Mouse (Mus musculus): ENCODE results near the gene Golt1b.
"Not testable (repeated sequence)": the region's sequence is repeated elsewhere in the genome, so short reads cannot be mapped to it uniquely, and the experiment has no call there.

Gene Golt1b

DNA sequence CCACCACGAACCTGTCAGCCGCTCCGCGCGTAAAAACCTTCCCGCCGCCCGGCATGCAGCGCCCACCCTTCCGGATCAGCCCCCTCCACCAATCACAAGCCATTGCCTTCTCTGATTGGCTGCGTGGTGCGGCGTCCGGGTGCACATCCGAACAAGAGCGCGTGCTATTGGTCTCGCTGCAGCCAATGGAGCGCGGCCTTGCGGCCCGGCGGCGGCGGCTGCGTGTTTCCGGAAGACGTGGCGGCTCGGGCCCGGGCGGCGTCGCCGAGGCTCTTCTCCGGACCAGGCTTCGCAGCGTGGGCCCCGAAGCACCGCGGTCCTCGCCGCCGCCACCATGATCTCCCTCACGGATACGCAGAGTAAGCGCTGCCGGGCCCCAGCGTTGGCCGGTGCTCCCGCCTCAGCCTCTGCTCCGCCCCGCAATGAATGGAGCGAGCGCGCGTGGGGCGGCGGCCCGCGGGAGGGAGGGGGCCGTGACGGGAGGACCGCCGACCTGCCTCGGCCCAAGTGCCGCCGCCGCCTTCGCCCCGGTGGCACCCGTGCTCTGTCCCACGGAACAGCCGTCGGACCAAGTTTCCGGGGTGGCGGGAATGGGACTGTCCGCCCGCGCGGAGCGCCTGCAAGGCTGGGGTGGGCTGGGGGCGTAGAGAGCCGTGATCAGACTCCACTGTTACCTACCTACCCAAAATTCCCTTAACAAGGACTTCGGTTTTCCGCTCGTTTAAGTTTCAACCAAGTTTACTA is at the start of gene Golt1b, which contains the start of gene Recql:
Gene Golt1b, plus strand, starts transcription at position 211 of the 744 bp plus-strand sequence.
Gene Recql, minus strand, starts transcription at position 77 of the 744 bp plus-strand sequence.
- DNase-seq = peak; percentile 98

DNA sequence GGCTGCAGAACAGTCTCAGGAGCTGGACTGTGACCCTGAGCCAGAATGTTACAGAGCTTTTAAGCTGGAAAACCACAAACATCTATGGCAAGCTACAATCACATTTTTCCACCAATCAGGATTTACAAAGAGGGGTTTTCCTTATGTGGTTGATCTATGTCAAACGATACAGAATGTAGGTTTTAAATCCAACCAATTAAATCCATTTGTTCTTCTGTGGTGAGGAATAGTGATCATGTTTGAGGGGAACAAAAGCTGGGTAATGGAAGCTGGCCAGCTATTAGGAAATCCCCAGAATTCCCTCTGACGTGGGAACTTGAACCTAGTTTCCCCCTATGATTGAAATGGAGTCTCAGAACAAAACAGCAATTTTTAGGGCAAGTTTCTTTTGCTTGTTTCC is 48.1 kb upstream of the Golt1b start:
- no peak for DNase-seq

DNA sequence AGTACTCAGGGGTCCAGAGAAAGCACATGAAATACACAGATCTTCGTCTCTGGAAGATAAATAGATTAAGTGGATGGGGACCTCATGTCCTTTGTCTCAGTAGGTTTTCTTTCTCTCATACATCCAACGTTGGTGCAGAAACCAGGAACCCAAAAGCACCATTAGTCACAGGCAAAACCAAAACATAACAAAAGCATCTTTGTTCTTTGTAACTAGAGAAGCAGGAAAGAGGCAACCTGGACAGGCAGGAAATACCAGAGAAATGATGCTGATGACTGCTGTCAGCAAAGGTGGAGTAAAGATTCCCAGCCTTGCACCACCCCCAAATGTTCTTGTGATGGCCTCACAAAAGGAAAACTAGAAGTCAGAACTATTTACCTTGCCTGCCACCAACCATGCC is 47.4 kb upstream of the Golt1b start:
- DNase-seq = no peak

DNA sequence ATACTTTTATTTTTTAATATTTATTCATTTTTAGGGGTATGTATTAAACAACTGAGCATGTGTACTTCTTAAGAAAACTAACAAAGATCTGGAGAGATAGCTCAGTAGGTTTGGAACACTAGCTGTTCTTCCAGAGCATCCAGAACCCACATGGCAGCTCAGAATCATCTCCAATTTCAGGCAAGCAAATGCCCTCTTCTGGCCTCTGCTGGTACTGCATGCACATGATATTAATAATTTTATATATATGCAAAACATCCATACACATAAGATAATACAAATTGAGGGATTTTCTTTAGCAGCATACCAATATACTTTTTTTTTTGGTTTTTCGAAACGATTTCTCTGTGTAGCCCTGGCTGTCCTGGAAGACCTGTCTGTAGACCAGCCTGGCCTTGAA is 43.5 kb upstream of the Golt1b start:
- peak; percentile 47 for DNase-seq

DNA sequence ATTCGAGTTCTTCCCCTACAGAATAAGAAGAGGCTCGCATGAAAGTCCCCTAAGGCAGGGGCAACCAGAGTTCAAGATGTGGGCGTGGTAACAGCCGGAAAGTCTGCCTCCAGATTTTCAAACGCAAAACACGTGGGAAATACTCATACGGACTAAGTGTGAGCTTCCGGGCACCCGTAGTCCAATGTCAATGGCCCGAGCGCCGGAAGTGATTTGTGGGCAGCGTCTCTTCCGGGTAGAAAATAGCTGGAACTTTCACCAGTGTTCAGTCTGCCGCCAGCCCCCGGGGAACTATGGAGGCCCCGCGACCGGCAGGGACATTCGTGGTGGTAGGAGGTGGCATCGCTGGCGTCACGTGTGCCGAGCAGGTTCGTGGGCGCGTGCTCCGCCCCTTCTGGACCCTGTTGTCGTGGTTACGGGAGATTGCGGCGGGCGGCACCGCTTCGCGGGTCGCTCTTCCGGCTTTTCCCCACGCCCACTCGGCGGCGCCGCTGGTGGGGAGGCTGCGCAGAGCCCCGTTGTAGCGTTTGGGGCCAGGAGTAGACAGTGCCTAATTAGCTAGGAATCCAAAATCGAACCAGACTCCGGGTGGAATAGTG is 41.5 kb upstream of the Golt1b start, which contains the start of gene Pyroxd1:
Gene Pyroxd1, plus strand, starts transcription at position 215 of the 599 bp plus-strand sequence.
- DNase-seq = peak; percentile 91

DNA sequence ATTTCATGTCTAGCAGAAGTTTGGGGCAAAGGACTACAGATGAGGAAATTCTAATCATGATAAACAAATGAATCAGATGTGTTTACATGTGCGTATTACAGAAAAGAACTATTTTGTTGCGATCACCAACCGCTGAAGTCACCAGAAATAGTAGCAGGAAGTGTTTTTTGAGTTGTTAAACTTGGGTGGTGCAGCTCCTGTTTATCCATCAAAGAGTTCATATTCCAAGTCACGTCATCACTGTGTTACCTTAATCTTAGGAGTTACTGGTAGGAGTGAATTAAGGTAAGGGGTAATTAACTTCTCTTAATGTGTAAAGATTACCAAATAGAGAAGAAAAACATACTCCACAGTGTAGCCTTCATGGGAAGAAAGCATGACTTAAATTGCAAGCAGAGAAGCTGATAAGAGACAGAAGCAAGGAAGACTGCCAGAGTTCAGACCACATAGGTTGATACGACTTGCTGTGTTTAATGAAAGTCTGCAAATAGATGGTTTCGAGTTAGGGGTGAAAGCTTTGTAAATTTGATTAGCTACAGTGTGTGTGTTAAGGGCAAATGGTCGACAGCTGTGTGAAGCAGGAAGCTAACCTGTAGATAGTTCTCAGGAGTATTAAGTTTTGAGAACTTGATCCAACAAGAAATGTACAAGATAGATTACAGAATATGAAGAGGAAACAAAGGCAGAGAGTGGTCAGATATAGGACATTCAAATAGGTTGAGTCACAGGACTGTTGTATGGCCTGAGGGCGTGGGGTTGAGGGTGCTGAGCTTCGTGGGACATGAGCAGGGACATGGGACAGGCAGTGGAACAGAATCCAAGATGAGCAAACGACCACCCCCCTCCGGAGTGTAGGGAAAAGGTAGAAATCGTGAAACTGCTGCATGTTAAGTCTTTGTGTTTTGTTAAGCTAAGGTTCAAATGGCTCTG is 40.6 kb upstream of the Golt1b start:
- DNase-seq = no peak

DNA sequence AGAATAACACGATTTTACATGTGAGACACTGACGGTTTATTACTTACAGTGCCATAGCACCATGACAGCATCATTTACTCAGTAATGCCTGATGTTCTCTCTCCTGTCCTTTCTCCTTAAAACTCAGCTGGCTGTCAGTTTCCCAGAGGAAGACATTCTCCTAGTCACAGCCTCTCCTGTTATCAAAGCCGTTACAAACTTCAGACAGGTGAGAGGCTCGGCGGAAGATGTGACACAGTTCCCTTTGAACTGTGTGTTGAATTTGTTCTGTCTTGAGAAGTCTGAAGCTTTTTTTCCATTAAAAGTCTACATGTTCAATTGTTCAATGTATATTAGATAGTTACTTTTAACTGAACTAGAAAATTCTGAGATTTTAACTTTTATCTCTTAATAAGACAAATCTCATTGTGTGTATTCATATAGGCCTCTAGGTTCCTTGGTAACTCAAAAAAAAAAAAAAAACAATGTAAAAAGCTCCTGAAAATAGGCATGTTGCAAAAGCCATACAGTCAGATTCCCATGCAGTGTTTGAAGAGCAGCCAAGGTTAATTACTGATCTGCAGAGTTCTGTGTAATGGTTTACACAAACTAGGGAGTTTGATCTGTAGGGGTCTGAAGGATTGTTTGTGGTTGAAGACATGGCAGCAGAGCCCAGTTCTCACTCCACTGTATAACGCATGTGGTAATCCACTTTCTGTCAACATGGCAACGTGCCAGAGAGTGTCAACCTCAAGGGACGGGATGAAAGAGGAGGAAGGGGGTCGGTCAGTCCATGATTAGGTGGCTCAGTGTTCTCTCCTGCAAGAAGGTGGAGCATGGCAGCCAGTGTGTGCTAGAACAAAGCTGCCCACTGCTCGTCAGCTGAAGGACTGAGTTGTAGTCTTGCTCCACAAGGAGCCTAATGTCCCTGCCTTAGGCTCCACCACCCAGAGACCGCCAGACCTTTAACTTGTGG is 39.3 kb upstream of the Golt1b start:
- peak; percentile 12 for DNase-seq

DNA sequence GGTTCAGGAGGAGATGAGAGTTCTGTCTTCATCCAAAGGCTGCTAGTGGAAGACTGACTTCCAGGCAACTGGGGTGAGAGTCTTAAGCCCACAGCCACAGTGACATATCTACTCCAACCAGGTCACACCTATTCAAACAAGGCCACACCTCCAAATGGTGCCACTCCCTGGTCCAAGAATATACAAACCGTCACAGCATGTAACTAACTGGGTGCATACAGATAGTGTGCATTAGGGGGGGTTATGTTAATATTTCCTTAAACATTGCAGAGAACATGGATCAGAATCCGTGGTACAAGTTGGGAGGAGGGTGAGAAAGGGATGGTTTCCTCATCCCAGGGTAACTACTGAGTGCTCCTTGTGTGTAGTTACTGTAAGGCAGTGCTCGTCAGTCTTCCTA is 34.9 kb upstream of the Golt1b start:
- not testable (repeated sequence) for DNase-seq

DNA sequence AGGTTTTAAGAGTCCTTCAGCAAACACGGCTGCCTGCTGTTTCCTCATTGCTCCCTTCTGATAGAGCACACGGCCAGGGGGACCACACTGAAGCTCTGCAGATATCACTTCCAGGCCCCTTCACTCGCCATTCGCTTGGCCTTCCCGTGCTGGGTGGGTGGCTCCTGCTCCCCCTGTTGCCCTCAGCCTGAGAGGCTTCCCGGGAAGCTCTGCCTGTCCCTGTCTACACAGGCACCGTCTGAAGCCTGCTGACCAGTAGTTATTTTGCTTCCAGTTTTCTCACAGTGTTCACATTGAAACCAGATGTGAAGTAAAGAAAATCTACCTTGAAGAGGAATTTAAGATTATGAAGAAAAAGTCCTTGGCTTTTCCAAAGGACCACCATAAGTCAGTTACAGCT is 29.9 kb upstream of the Golt1b start:
- DNase-seq = no peak

DNA sequence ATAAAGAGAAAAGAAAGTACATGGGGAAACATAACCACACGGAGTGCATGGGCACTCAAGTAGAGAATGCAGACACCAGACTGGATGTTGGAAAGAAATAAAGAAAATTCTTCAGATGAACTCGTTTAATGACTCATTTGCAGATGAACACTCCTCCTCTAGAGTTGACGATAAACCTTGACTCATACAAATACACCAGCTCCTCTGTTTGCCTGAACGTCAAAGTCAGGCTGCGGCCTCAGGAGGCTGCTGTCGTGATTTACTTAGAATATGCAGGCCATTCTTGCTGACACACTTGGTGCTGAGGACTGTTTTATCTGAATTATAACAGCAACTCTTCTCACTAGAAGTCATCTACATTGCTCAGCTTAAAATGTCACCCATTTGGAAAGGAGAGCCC is 25.0 kb upstream of the Golt1b start:
- no peak for DNase-seq

DNA sequence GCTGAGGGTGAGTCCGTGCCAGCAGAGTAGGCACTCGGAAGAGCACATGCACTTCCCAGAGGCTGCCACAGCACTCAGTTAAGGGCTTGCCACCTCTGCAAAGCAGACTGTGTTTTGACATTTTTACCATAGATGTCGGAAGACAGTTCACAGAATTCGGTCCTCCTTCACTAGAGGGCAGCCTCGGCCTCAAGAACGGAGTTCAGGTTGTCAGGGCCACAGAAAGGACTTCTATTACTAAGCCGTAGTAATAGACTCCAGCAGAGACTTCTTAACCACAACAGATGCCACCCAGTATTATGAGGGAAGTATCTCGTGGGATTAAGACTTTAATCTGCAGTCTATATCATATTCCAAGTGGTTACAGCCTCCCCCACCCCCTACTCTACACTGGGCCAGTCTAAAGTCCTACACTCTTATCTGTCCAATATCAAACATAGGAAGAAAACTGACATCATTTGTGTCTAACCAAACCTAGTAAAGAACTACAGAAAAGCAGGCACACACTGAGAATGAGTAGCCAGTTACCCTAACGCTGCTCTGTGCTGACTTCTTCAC is 23.9 kb upstream of the Golt1b start:
- no peak for DNase-seq

DNA sequence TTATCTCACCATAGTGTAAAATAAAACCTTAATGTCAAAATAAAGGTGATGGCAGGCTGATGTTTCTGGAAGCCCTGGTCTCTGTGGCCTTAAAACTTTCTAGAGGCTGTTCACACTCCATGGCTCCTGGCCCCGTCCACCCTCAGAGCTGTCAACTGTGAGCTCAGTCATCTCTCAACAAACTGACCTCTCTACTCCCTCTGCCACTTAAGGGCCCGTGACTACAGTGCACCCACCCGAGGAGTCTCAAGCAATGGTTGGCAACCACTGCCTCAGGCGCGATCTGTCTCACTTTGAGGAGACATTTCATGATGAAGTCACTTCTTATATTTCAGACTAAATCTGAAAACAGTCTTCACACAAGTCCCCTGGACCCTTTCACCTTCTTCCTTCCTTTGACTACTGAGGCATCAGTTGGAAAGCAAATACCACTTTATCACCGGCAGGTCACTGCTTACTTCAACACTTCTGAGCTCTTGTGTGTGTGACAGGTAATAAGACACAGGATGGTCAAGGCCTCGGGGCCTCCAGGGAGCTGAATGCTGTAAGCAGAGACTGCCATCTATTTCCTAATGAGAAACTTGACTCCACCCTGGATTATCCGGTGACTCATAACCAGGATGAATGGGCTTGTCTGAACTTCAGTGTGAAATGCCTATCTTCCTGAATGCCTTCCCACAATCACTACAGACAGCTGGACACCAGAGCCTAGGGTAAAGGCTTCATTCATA is 21.1 kb upstream of the Golt1b start:
- DNase-seq = no peak

DNA sequence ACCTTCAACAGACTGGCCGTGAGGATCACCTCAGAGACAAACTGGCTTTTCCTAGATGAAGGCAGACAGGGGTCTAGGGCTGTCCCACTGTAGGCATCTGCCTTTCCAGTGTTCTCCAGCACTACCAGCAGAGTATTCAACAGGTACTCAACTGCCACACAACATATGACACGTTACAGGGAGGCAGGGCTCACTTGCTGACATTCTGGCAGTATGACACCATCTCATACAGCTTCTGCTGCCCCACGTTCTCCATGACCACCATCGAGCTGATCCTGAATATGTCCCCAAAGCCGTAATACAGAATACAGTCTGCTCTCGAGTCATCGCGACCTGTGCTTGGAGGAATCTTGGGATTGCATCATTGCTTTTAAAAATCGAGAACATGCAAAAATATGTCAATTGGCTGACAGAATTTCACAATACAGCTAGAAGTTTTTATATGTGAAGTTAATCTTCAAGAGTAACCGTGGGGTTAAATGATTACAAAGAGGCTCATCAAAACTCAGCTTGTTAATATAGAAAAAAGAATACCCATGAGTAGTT is 20.5 kb upstream of the Golt1b start:
- no peak for DNase-seq

DNA sequence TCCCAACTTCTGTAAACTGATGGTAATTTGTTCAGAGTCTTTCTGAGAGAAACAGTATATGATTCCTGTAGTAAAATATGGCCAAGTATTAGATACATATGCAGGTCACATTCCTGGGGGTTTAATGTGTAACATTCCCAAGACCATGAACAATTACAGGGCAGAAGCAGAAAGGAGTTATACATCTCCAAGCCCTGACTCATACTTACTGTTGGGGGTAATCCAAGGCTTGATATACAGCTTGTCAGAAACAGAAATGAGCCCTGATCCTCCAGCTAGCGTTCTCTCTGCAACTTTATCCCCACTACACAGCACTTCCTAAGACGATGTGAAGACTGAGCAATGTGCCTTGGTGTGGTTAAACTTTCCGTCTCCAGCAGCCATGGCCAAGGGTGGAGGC is 19.5 kb upstream of the Golt1b start:
- DNase-seq = no peak

DNA sequence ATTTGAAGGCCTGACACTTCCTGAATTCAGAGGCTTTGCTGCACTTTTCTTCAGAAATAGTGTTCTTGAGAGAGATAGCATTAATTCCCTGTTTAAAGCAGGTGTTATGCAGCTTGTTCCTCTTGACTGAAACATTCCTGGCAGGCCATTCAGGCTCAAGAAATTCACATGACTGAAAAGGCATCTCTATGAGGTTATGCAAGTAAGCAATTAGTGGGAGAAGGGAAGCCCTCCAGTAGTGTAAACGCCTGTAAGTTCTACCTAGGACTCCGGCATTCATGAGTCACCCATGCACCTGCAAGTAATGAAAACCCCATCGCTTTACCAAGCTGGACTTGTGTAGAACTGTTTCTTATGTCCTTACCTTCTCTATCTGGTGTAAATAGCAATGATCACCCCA is 17.5 kb upstream of the Golt1b start:
- no peak for DNase-seq

DNA sequence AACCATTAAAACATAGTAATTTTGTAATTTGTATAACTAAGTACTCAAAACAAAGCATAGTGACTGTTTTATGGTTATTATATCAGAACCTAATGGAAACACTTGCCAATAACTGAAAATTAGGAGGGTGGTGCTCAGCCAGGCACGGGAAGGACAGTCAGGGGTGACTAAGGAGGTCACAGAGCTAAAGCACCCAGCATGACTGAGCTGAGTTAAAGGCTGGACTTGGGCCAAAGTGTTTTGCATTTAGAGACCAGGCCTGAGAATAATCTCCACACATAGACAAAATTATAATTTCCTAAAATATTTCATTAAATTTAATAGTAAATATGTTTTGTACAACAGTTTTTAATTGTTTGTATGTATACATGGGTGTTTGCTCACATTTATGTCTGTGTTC is 9.9 kb upstream of the Golt1b start:
- no peak for DNase-seq

DNA sequence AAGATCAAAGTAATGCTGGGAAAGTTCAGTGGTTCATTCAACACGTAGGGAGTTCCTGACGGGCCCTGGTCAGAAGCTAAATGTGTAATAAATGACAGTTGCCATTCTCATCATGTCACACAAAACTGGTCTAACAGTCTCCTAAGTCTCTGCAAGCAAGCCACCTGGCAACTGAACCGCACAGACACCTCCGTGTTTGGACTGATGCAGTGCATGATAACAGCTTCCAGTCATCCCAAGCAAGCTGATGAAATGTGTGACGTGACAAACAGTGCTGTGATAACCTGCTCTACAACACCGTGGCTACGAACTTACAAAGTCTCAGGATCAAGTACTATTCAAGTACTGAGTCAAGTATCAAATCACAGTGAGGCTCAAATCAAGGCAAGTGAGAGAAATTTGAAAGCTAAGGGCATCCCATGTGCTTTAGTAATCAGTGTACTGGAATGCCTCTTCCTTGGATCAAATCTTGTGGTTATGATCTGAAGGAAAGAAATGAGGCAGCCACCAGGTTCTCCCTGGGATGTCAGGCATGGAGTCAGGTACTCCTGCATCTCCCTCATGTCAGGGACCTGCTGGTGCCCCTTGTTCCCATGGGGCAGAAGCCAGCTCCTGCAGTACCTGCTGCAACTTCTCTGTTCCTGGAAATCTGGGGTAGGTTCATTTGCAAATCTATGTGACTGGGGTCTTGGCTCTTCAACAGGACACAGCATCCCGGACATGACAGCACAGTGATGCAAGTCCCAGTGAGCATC is 8.3 kb upstream of the Golt1b start:
- DNase-seq = no peak

DNA sequence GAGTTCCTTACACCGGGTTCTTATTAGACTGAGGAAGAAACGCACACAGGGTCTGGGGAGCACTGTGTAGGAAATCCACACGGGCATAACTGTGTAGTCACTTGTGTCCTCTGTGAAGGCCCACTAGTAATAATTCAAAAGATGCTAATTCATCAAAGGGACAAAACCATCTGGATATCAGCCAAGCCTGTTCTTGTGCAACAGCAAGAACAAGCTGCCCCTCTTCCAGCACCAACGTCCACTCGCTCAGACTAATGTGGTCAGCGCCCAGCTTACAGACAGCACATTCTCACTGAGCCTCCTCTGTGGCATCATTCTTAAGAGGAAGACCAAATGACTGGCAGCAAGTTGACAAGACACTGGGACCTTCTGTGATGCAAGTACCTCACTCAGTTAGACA is 7.1 kb upstream of the Golt1b start:
- no peak for DNase-seq

DNA sequence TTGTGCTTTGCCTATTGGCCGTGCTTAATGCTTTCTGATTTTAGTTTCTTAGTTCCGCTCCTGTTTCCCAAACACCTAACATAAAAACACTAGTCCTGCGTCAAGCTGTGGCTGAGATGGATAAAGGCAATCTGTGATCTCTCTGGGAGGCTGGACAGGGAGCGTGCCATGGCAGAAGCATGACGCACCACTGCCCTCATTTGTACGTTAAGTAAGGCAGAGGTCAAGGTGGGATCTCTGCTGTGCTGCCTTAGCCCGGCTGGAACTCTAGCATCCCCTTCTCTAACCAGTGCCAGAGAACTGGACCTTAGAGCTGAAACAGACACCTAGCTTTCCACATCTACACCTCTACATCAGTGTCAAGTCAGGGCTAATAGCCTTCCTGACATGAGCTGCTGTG is 5.4 kb upstream of the Golt1b start:
- no peak for DNase-seq

DNA sequence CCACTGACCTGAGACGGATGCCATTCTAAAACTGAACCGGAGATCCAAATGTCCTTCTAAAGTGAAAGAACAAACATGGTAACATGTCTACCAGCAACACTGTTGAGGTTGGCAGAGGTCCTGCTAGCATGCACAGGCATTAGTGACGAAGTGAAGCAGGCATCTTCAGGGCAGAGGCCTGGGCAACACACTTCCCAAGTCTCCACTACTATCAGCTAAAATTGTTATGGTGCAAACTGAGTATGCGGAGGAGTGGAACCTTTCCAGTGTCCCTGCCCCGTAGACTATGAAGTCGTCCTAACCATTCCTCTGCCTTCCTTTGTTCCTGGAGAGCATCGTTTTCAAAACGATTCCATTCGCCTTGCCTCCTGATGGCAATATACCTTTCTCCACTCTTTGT is 2.5 kb upstream of the Golt1b start:
- DNase-seq = no peak
